Mouse (Mus musculus): ENCODE data around the gene Lrfn2. TPM values are rescaled to one million over a fixed set of nuclear protein-coding genes. Genes with fewer than 3 reads are reported as not detected.

The Lrfn2 gene
- total and polyA plus RNA-seq, 3 experiments = not detected

DNA sequence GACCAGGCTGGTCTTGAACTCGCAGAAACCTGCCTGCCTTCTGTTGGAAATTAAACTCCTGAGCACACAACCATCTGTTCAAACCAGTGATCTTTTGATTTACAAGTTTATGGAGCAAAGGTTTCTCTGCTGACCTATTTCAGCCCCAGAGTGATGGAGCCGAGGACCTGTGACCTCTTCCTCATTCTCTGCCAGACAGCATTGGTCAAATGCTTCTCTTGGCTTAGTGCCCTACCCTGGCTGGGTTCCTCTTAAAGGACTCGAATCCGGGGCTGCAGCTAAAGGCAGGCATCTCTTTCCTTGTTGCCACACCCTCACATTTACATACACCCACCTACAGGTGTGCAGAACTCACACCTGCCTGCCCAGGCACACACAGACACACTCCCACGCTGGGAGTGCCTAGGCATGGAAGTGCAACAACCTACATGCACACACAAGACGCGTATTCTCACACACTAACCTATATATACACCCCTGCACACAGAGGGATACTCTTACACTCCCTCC is 6.6 kb downstream of the Lrfn2 start:
- Histone ChIP-seq H3K9me3 (replicated peaks; ENCODE audit: low read length) (peaks cover 98% of the 10 kb centered on the region), H3K27ac (ENCODE audit: insufficient read depth, low read depth) (no peak overlapping the region), H3K27me3 (replicated peaks) (no peaks in the 10 kb centered on the region), H3K36me3 (replicated peaks in 1 of 2; ENCODE audit: control insufficient read depth in 1 of 2, insufficient read depth in 1 of 2, low read length in 1 of 2) (no peaks in the 10 kb centered on the region), H3K4me1 (ENCODE audit: control insufficient read depth in 1 of 2, insufficient read depth in 2 of 2) (no peaks in the 10 kb centered on the region), H3K4me2 (ENCODE audit: insufficient read depth, low read depth, poor library complexity, severe bottlenecking) (no peak overlapping the region), H3K4me3 (replicated peaks in 1 of 3; ENCODE audit: low read depth in 2 of 3, low read length in 2 of 3, poor library complexity in 1 of 3) (no peak overlapping the region), H3K9ac (ENCODE audit: insufficient read depth, low read depth) (no peak overlapping the region), H3K79me2 (replicated peaks; ENCODE audit: control insufficient read depth, extremely low read depth, insufficient read depth, poor library complexity, severe bottlenecking) (no peaks in the 10 kb centered on the region)
- in situ Hi-C loops (cut with MboI; ENCODE audit: low pct_ligation_motif_present, low pct_unique_long_range_greater_than_20kb, low sequenced_read_pairs) = no loop called here
- DNase-seq (ENCODE audit: extremely low read depth) = no peak
- dilution Hi-C loops (cut with MboI; ENCODE audit: extremely low pct_ligation_motif_present, extremely low pct_unique_long_range_greater_than_20kb, low sequenced_read_pairs) = no loop called here
- TF ChIP-seq ETS1 (conservative IDR thresholded peaks at IDR 0.05; ENCODE audit: low read depth, low read length) (no peak), UBTF (IDR thresholded peaks at IDR 0.05; ENCODE audit: low read depth, low read length) (no peak), GABPA (IDR thresholded peaks at IDR 0.05; ENCODE audit: insufficient replicate concordance, low read depth, low read length) (no peak), CHD1 (IDR thresholded peaks at IDR 0.05; ENCODE audit: low read depth, low read length) (no peak), CHD2 (IDR thresholded peaks at IDR 0.05; ENCODE audit: low read length) (no peak), TBP (conservative IDR thresholded peaks at IDR 0.05; ENCODE audit: low read depth, low read length) (no peak), HCFC1 (IDR thresholded peaks at IDR 0.05; ENCODE audit: low read depth, low read length) (no peak), BHLHE40 (IDR thresholded peaks at IDR 0.05; ENCODE audit: low read depth, low read length) (no peak), USF1 (IDR thresholded peaks at IDR 0.05; ENCODE audit: low read depth, low read length) (no peak), NRF1 (IDR thresholded peaks at IDR 0.05; ENCODE audit: low read depth, low read length) (no peak), KAT2A (IDR thresholded peaks at IDR 0.05; ENCODE audit: insufficient replicate concordance, low read length) (no peak), USF2 (conservative IDR thresholded peaks at IDR 0.05; ENCODE audit: low read depth, low read length) (no peak), SIN3A (IDR thresholded peaks at IDR 0.05; ENCODE audit: low read length) (no peak)

DNA sequence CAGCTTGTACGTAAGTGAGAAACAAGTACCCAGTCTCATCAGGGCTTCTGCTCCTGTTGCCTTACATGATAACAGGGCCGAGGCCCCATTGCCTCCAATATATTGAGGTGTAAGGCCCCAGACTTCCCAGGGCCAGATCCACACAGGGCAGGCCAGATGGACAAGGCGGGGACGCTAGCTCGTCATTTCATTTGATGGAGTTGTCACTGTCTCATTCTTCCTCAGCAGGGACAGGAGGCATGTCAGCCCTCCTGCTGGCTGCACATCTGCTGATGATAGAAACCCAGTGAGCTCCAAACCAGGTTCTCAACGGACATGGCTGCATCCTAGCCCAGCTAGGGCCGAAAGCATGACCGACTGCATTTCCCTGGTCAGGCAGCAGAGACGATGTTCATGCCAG is 14.1 kb downstream of the Lrfn2 start:
- TF ChIP-seq POLR2A (IDR thresholded peaks at IDR 0.05; ENCODE audit: low read depth, low read length) (no peak), MAX (IDR thresholded peaks at IDR 0.05; ENCODE audit: low read length) (no peak), ELF1 (IDR thresholded peaks at IDR 0.05; ENCODE audit: low read depth, low read length) (no peak), CHD2 (IDR thresholded peaks at IDR 0.05; ENCODE audit: low read length) (no peak), ZKSCAN1 (IDR thresholded peaks at IDR 0.05; ENCODE audit: borderline replicate concordance, low read depth, low read length) (no peak), SMC3 (IDR thresholded peaks at IDR 0.05; ENCODE audit: low read depth, low read length) (no peak), ETS1 (conservative IDR thresholded peaks at IDR 0.05; ENCODE audit: low read depth, low read length) (no peak)
- H3K4me3 ChIP-seq (replicated peaks in 1 of 3; ENCODE audit: low read depth in 2 of 3, low read length in 2 of 3, poor library complexity in 1 of 3) = no peak overlapping the region
- no peak overlapping the region for H3K9ac ChIP-seq (ENCODE audit: insufficient read depth, low read depth)
- no peak overlapping the region for H3K4me2 ChIP-seq (ENCODE audit: insufficient read depth, low read depth, poor library complexity, severe bottlenecking)
- no peaks in the 10 kb centered on the region for H3K79me2 ChIP-seq (replicated peaks; ENCODE audit: control insufficient read depth, extremely low read depth, insufficient read depth, poor library complexity, severe bottlenecking)
- H3K27me3 ChIP-seq (replicated peaks) = no peaks in the 10 kb centered on the region
- no peak for DNase-seq (ENCODE audit: extremely low read depth)
- dilution Hi-C loops (cut with MboI; ENCODE audit: extremely low pct_ligation_motif_present, extremely low pct_unique_long_range_greater_than_20kb, low sequenced_read_pairs) (no loop called here), in situ Hi-C loops (cut with MboI; ENCODE audit: low pct_ligation_motif_present, low pct_unique_long_range_greater_than_20kb, low sequenced_read_pairs) (no loop called here)
- no peaks in the 10 kb centered on the region for H3K4me1 ChIP-seq (ENCODE audit: control insufficient read depth in 1 of 2, insufficient read depth in 2 of 2)
- peaks cover 90% of the 10 kb centered on the region for H3K9me3 ChIP-seq (replicated peaks; ENCODE audit: low read length)
- H3K36me3 ChIP-seq (replicated peaks in 1 of 2; ENCODE audit: control insufficient read depth in 1 of 2, insufficient read depth in 1 of 2, low read length in 1 of 2) = no peaks in the 10 kb centered on the region
- no peak overlapping the region for H3K27ac ChIP-seq (ENCODE audit: insufficient read depth, low read depth)
